Mouse (Mus musculus) liver, postnatal 0 days (tissue): Measurements from ENCODE around the gene Tsks. TPM values are rescaled to one million over a fixed set of nuclear protein-coding genes. Genes with fewer than 3 reads are reported as not detected.

Experiments used
- ATAC-seq: fragments of 200-750 bp; cut with Nextera tagmentation; 2 replicates; pipeline ENCODE4 v1.8.0; 2017; ENCODE audit warnings: mild to moderate bottlenecking, moderate library complexity
- DNase-seq: peaks from one replicate; pipeline ENCODE4 v3.0.0-alpha.2; 2016
- H3K27ac ChIP-seq: fragments of 300-500 bp; sonication (generic); 2 replicates; pipeline ENCODE4 v1.5.1; 2014; ENCODE audit warnings: antibody characterized with exemption, moderate library complexity, mild to moderate bottlenecking, low read depth
- H3K27me3 ChIP-seq: fragments of 300-500 bp; sonication (generic); 2 replicates; pipeline ENCODE4 v1.6.1; 2014; ENCODE audit warnings: low read length, control low read depth, mixed read lengths; ENCODE audit not compliant: insufficient read depth
- H3K36me3 ChIP-seq: fragments of 300-500 bp; sonication (generic); replicated peaks from 2 replicates; pipeline ENCODE4 v1.6.1; 2014; ENCODE audit warnings: mild to moderate bottlenecking, control low read depth, low read length, moderate library complexity, mixed read lengths; ENCODE audit not compliant: insufficient read depth
- H3K4me1 ChIP-seq: fragments of 300-500 bp; sonication (generic); 2 replicates; pipeline ENCODE4 v1.6.1; 2014; ENCODE audit warnings: antibody characterized with exemption, mild to moderate bottlenecking, control low read depth; ENCODE audit not compliant: insufficient read depth
- H3K4me2 ChIP-seq: fragments of 300-500 bp; sonication (generic); 2 replicates; pipeline ENCODE4 v1.6.1; 2014; ENCODE audit warnings: low read depth, mild to moderate bottlenecking, low read length, moderate library complexity, mixed read lengths
- H3K4me3 ChIP-seq: fragments of 300-500 bp; sonication (generic); 2 replicates; pipeline ENCODE4 v1.5.1; 2014; ENCODE audit warnings: low read depth, low read length
- H3K9ac ChIP-seq: fragments of 300-500 bp; sonication (generic); replicated peaks from 2 replicates; pipeline ENCODE4 v1.6.1; 2014; ENCODE audit warnings: mild to moderate bottlenecking, moderate library complexity
- H3K9me3 ChIP-seq: fragments of 300-500 bp; sonication (generic); 2 replicates; pipeline ENCODE4 v1.6.1; 2016; ENCODE audit warnings: mild to moderate bottlenecking, control low read depth, low read length, mixed read lengths
- CTCF ChIP-seq: sonication (generic); IDR thresholded peaks from 2 replicates; pipeline ENCODE4 v1.5.1; 2016; ENCODE audit warnings: antibody characterized with exemption, low read depth
- EP300 ChIP-seq: IDR thresholded peaks from 2 replicates; pipeline ENCODE4 v1.6.1; 2016; ENCODE audit warnings: antibody characterized with exemption, low read depth, mild to moderate bottlenecking
- WGBS: fragments of 180-500 bp; shearing (Covaris S2); extraction: QIAGEN DNeasy Blood & Tissue Kit; methylation state at CpG from one replicate; pipeline ENCODE4 v1.1.7; 2014; ENCODE audit not compliant: insufficient replicate concordance; 5-methylcytosine and 5-hydroxymethylcytosine counted together
- polyA plus RNA-seq: library from polyadenylated mRNA; unstranded; fragments of >200 nt; fragmentation: Nextera tagmentation; extraction: Ambion mirVana; gene quantifications from 2 replicates; pipeline ENCODE4 v1.2.1, GENCODE M21; 2015

Tsks gene
- polyA plus RNA-seq, 1 experiment from 2014 or later: 0.06 TPM

- ATAC-seq (no peak), DNase-seq (no peak)
- 91% methylated on average over 6 of the region's 6 CpGs for WGBS
- Histone ChIP-seq H3K36me3 (peaks cover 31% of the 10 kb centered on the region), H3K27me3 (no peaks in the 10 kb centered on the region), H3K9me3 (no peaks in the 10 kb centered on the region), H3K4me3 (no peak overlapping the region), H3K4me2 (no peak overlapping the region), H3K27ac (no peak overlapping the region), H3K9ac (no peak overlapping the region), H3K4me1 (no peaks in the 10 kb centered on the region)
- TF ChIP-seq EP300: no peak
- TF ChIP-seq CTCF: no peak
Measured at GRCm38 (mm10) chr7:44916191-44916590, 26.8 kb upstream of the Tsks start.

GRCm38 (mm10) chr7:44916881-44917280, 26.1 kb upstream of the Tsks start:
- no peak for DNase-seq
- Histone ChIP-seq H3K36me3 (peaks cover 28% of the 10 kb centered on the region), H3K9ac (no peak overlapping the region), H3K4me2 (no peak overlapping the region), H3K4me3 (no peak overlapping the region), H3K27me3 (no peaks in the 10 kb centered on the region), H3K4me1 (no peaks in the 10 kb centered on the region), H3K9me3 (no peaks in the 10 kb centered on the region), H3K27ac (no peak overlapping the region)
- no peak for ATAC-seq
- 90% methylated on average over 4 of the region's 4 CpGs for WGBS
- TF ChIP-seq EP300 (no peak), CTCF (no peak)

DNA sequence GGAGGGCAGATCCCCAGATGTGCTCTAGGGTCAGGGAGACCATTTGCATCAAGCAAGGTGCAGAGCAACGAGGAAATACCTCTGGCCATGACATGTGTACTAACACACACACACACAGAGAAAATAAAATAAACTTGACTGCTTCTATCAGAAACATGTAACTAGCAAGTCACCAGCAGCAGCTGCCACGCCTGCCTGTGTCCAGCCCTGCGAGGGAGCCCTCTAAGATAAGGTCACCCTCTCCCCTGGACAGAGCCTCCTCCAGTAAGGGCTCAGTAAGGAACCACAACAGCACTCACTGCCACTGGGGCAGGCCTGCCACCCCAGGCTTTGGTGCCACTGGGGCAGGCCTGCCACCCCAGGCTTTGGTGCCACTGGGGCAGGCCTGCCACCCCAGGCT, 24.8 kb upstream of the Tsks start:
- peaks cover 36% of the 10 kb centered on the region for H3K36me3 ChIP-seq
- H3K27ac ChIP-seq: no peak overlapping the region
- H3K4me1 ChIP-seq: 0 out of 2 replicates have a peak, but pooled peaks cover 4% of the 10 kb centered on the region
- H3K27me3 ChIP-seq: no peaks in the 10 kb centered on the region
- ATAC-seq (no peak), DNase-seq (peak; percentile 13)
- no peak overlapping the region for H3K9ac ChIP-seq
- WGBS: 68% methylated on average over 3 of the region's 3 CpGs
- no peaks in the 10 kb centered on the region for H3K9me3 ChIP-seq
- TF ChIP-seq EP300 (no peak), CTCF (no peak)
- H3K4me3 ChIP-seq: no peak overlapping the region
- H3K4me2 ChIP-seq: no peak overlapping the region

DNA sequence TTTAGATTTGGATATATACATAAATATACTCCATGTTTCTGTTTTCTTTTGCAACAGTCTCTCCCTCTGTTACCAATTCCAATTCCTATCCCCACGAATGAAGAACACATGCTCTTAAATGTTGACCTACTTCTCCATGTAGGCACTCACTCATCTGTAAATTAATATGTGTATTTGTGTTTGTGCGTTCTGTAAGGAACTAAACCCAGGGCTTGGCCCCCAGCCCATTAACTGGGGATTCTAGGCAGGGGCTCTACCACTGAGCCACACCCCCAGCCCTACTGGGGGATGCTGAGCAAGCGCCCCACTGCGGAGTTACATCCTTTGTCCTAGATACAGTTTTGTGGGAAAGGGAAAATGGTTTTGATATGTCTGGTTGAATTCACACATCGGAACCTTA, 23.9 kb upstream of the Tsks start:
- H3K9ac ChIP-seq: no peak overlapping the region
- H3K36me3 ChIP-seq: peaks cover 39% of the 10 kb centered on the region

GRCm38 (mm10) chr7:44922530-44922929, 20.5 kb upstream of the Tsks start:
- Histone ChIP-seq H3K27ac (no peak overlapping the region), H3K9me3 (no peaks in the 10 kb centered on the region), H3K4me3 (no peak overlapping the region), H3K9ac (0 out of 2 replicates have a peak overlapping the region, but pooled peaks have one; percentile 12), H3K4me2 (no peak overlapping the region), H3K27me3 (no peaks in the 10 kb centered on the region), H3K36me3 (peaks cover 33% of the 10 kb centered on the region), H3K4me1 (peaks cover 12% of the 10 kb centered on the region)
- ATAC-seq: no peak
- peak; percentile 14 for DNase-seq
- no peak for TF ChIP-seq EP300
- no peak for TF ChIP-seq CTCF

More for the DNA sequence above, 23.9 kb upstream of the Tsks start:
- Histone ChIP-seq H3K4me2 (no peak overlapping the region), H3K27ac (no peak overlapping the region), H3K4me1 (0 out of 2 replicates have a peak, but pooled peaks cover 4% of the 10 kb centered on the region), H3K4me3 (no peak overlapping the region), H3K9me3 (no peaks in the 10 kb centered on the region), H3K27me3 (no peaks in the 10 kb centered on the region)
- DNase-seq (no peak), ATAC-seq (no peak)
- 90% methylated on average over 5 of the region's 5 CpGs for WGBS
- TF ChIP-seq EP300 (no peak), CTCF (no peak)

DNA sequence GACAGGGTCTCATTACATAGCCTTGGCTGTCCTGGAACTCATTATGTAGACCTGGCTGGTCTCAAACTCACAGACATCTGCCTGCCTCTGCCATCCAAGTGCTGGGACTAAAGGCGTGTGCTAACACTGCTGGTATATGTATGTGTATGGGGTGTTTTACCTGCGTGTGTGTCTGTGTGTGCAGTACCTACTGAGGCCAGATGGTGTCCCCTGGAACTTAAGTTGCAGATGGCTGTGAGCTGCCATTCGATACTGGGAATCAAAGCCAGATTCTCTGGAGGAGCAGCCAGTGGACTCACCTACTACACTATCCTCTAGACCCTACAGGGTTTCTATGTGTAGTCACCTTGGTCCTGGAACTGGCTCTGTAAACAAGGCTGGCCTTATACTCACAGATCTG, 17.5 kb upstream of the Tsks start:
- Histone ChIP-seq H3K9ac (no peak overlapping the region), H3K4me1 (peaks cover 24% of the 10 kb centered on the region), H3K9me3 (no peaks in the 10 kb centered on the region), H3K27me3 (no peaks in the 10 kb centered on the region), H3K36me3 (peaks cover 33% of the 10 kb centered on the region), H3K4me3 (no peak overlapping the region), H3K27ac (no peak overlapping the region), H3K4me2 (no peak overlapping the region)
- WGBS: 68% methylated on average over 3 of the region's 3 CpGs
- DNase-seq (peak; percentile 55), ATAC-seq (no peak)
- no peak for TF ChIP-seq EP300
- peak; percentile 72 for TF ChIP-seq CTCF

DNA sequence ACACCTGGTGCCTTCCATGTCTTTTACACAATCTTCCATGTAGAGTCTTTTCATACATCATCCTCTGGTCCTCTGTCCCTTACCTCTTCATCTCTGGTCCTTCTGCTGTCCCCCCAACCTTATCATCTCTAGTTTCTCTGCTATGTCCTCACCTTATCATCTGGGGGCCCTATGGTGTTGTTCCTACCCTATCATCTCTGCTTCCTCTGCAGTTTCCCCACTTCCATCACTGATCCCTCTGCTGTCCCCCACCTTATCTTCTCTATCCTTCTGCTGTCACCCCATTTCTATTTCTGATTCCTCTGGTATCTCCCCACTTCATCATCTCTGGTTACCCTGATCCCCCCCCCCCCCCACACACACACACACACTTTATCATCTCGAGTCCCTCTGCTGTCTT, 14.4 kb upstream of the Tsks start:
- H3K4me2 ChIP-seq: peak overlapping the region; percentile 86
- DNase-seq (no peak), ATAC-seq (no peak)
- H3K4me3 ChIP-seq: peak overlapping the region; percentile 99
- peaks cover 19% of the 10 kb centered on the region for H3K4me1 ChIP-seq
- 0% methylated on average over 1 of the region's 1 CpGs for WGBS
- no peak for TF ChIP-seq CTCF
- peak; percentile 78 for TF ChIP-seq EP300
- H3K9ac ChIP-seq: peak overlapping the region; percentile 93
- peak overlapping the region; percentile 90; the same call in 1 of the 2 replicates for H3K27ac ChIP-seq
- H3K36me3 ChIP-seq: peaks cover 18% of the 10 kb centered on the region
- no peaks in the 10 kb centered on the region for H3K27me3 ChIP-seq
- H3K9me3 ChIP-seq: no peaks in the 10 kb centered on the region
